ENCODE assay signal across 8 mouse cellular contexts in the genomic region with DNA sequence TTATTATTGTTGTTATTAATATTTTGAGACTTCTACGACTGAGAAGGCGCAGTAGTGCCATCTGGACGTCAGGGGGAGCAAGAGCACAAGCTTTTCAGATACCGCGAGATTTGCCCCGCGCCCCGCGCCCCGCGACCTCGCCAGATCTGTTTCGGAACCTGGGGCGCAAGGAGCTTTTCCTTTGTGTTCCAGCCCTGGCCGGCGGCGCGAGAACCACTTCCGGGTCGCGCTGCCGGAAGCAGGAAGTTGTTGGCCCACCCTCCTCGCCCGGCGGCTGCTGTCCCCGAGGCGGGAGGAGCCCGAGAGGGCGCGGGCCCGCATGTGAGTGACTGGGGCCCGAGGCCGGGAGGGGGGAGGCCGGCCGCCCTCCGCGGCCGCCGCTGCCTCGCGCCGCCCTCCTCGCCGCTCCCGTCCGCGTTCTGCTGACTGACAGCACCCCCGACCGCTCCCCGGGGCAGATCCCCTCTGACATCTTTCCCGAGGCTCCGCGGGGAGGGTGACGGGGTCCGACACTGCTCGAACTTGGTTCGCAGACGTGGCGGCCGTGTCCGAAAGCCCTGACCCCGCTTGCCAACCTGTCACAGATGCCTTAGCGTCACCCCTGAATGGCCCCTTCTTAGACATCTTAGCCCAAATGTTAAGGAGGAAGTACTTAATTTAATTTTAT. TPM values are rescaled to one million over a fixed set of nuclear protein-coding genes. Genes with fewer than 3 reads are reported as not detected.
DNase-seq lines count a peak whose midpoint lies in the region; ATAC-seq and TF ChIP-seq lines count a peak whose summit lies in the region.

A gene (plus strand): TSS at position 107 of the 667 bp plus-strand sequence.

- H3K9me3 ChIP-seq in CH12.LX (replicated peaks; ENCODE audit: low read length): no peaks in the 10 kb centered on the region
- no peaks in the 10 kb centered on the region for H3K9me3 ChIP-seq in forebrain, embryonic 12.5 days
- H3K9me3 ChIP-seq in heart, postnatal 0 days (replicated peaks; ENCODE audit: control insufficient read depth, low read length): no peaks in the 10 kb centered on the region
- no peaks in the 10 kb centered on the region for H3K9me3 ChIP-seq in liver, embryonic 16.5 days (replicated peaks; ENCODE audit: control insufficient read depth, low read length)
- no peaks in the 10 kb centered on the region for H3K9me3 ChIP-seq in neural tube, embryonic 13.5 days

- TF ChIP-seq EP300 in CH12.LX (IDR thresholded peaks at IDR 0.05; ENCODE audit: low read length): no peak
- TF ChIP-seq EP300 in heart, postnatal 0 days (IDR thresholded peaks at IDR 0.05; ENCODE audit: low read depth): peak; percentile 93

- H3K79me2 ChIP-seq in CH12.LX (replicated peaks; ENCODE audit: control insufficient read depth, extremely low read depth, insufficient read depth, poor library complexity, severe bottlenecking): peaks cover 19% of the 10 kb centered on the region

- peak within 1 kb of the TSS; percentile 67 for H3K27ac ChIP-seq in CH12.LX (ENCODE audit: insufficient read depth, low read depth)
- H3K27ac ChIP-seq in forebrain, embryonic 12.5 days: peak within 1 kb of the TSS; percentile 82
- peak within 1 kb of the TSS; percentile 97 for H3K27ac ChIP-seq in heart, postnatal 0 days (ENCODE audit: low read depth)
- H3K27ac ChIP-seq in liver, embryonic 16.5 days (ENCODE audit: low read length): peak within 1 kb of the TSS; percentile 93
- H3K27ac ChIP-seq in neural tube, embryonic 13.5 days (replicated peaks): peak within 1 kb of the TSS; percentile 92
- H3K27ac ChIP-seq in testis, adult 2 months (ENCODE audit: control insufficient read depth, insufficient read depth, low read depth, low read length): peak within 1 kb of the TSS; percentile 82

- peak; percentile 95 for DNase-seq in CH12.LX (ENCODE audit: extremely low read depth)
- DNase-seq in c-Kit-positive CD71-positive TER-119-negative erythroid progenitor cells, embryonic 14.5 days (ENCODE audit: low read depth): peak; percentile 94
- DNase-seq in heart, postnatal 0 days (ENCODE audit: low spot score): peak; percentile 97
- DNase-seq in kidney, postnatal 4 days: peak; percentile 96 to 98

- H3K4me2 ChIP-seq in CH12.LX (ENCODE audit: insufficient read depth, low read depth, poor library complexity, severe bottlenecking): peak within 1 kb of the TSS; percentile 98
- peak within 1 kb of the TSS; percentile 72 for H3K4me2 ChIP-seq in forebrain, embryonic 12.5 days
- H3K4me2 ChIP-seq in heart, postnatal 0 days (ENCODE audit: low read depth, low read length): peak within 1 kb of the TSS; percentile 80
- peak within 1 kb of the TSS; percentile 82 for H3K4me2 ChIP-seq in liver, embryonic 16.5 days (ENCODE audit: low read depth, low read length)
- H3K4me2 ChIP-seq in neural tube, embryonic 13.5 days: peak within 1 kb of the TSS; percentile 63

- TF ChIP-seq RAD21 in CH12.LX (IDR thresholded peaks at IDR 0.05; ENCODE audit: low read depth, low read length): peak; percentile 44

- H3K4me3 ChIP-seq in CH12.LX (replicated peaks in 1 of 3; ENCODE audit: low read depth in 2 of 3, low read length in 2 of 3, poor library complexity in 1 of 3): peak within 1 kb of the TSS; percentile 79 to 97 (median 86)
- peak within 1 kb of the TSS; percentile 92 for H3K4me3 ChIP-seq in forebrain, embryonic 12.5 days (replicated peaks)
- H3K4me3 ChIP-seq in heart, postnatal 0 days (ENCODE audit: low read depth, low read length): peak within 1 kb of the TSS; percentile 94
- H3K4me3 ChIP-seq in liver, embryonic 16.5 days (ENCODE audit: low read depth, low read length): peak within 1 kb of the TSS; percentile 78
- H3K4me3 ChIP-seq in neural tube, embryonic 13.5 days: peak within 1 kb of the TSS; percentile 81
- H3K4me3 ChIP-seq in testis, adult 2 months (ENCODE audit: control insufficient read depth, low read depth, low read length): peak within 1 kb of the TSS; percentile 96

- peaks cover 0 to 3% of the 10 kb centered on the region in 2 experiments for H3K36me3 ChIP-seq in CH12.LX (replicated peaks in 1 of 2; ENCODE audit: control insufficient read depth in 1 of 2, insufficient read depth in 1 of 2, low read length in 1 of 2)
- H3K36me3 ChIP-seq in forebrain, embryonic 12.5 days (replicated peaks): no peaks in the 10 kb centered on the region
- no peaks in the 10 kb centered on the region for H3K36me3 ChIP-seq in heart, postnatal 0 days (replicated peaks; ENCODE audit: control insufficient read depth, insufficient read depth, low read length)
- no peaks in the 10 kb centered on the region for H3K36me3 ChIP-seq in liver, embryonic 16.5 days (ENCODE audit: control insufficient read depth, insufficient read depth)
- no peaks in the 10 kb centered on the region for H3K36me3 ChIP-seq in neural tube, embryonic 13.5 days
- H3K36me3 ChIP-seq in testis, adult 2 months (ENCODE audit: control insufficient read depth, insufficient read depth, low read length): no peaks in the 10 kb centered on the region

- ATAC-seq in forebrain, embryonic 12.5 days (ENCODE audit: low FRiP score): peak; percentile 93
- ATAC-seq in heart, postnatal 0 days (ENCODE audit: insufficient read depth, low read depth): peak; percentile 92
- ATAC-seq in liver, embryonic 16.5 days (ENCODE audit: low read depth): peak; percentile 89
- peak; percentile 87 for ATAC-seq in neural tube, embryonic 13.5 days (ENCODE audit: low read depth)

- peak within 1 kb of the TSS; percentile 89 for H3K9ac ChIP-seq in CH12.LX (ENCODE audit: insufficient read depth, low read depth)
- H3K9ac ChIP-seq in forebrain, embryonic 12.5 days: peak within 1 kb of the TSS; percentile 88
- H3K9ac ChIP-seq in heart, postnatal 0 days (replicated peaks; ENCODE audit: low read depth, low read length): peak within 1 kb of the TSS; percentile 94
- peak within 1 kb of the TSS; percentile 93 for H3K9ac ChIP-seq in liver, embryonic 16.5 days (ENCODE audit: low read depth, low read length)
- H3K9ac ChIP-seq in neural tube, embryonic 13.5 days: peak within 1 kb of the TSS; percentile 94

- H3K27me3 ChIP-seq in CH12.LX (replicated peaks): no peaks in the 10 kb centered on the region
- no peaks in the 10 kb centered on the region for H3K27me3 ChIP-seq in forebrain, embryonic 12.5 days
- H3K27me3 ChIP-seq in heart, postnatal 0 days (ENCODE audit: control insufficient read depth, insufficient read depth, low read length): no peaks in the 10 kb centered on the region
- no peaks in the 10 kb centered on the region for H3K27me3 ChIP-seq in liver, embryonic 16.5 days (ENCODE audit: control insufficient read depth, insufficient read depth, low read depth, low read length)
- H3K27me3 ChIP-seq in neural tube, embryonic 13.5 days: no peaks in the 10 kb centered on the region
- H3K27me3 ChIP-seq in testis, adult 2 months (ENCODE audit: control insufficient read depth, insufficient read depth, low read length): no peaks in the 10 kb centered on the region

- WGBS in forebrain, embryonic 12.5 days: under 1% methylated on average over 52 of the region's 63 CpGs
- WGBS in heart, postnatal 0 days: under 1% methylated on average over 51 of the region's 63 CpGs
- under 1% methylated on average over 62 of the region's 63 CpGs for WGBS in liver, embryonic 16.5 days (ENCODE audit: insufficient replicate concordance)
- under 1% methylated on average over 60 of the region's 63 CpGs for WGBS in neural tube, embryonic 13.5 days

- in situ Hi-C loops in CH12.LX (cut with MboI; ENCODE audit: low pct_ligation_motif_present, low pct_unique_long_range_greater_than_20kb, low sequenced_read_pairs): no loop called here

- peak; percentile 79 for TF ChIP-seq POLR2A in CH12.LX (IDR thresholded peaks at IDR 0.05; ENCODE audit: low read depth, low read length)
- TF ChIP-seq POLR2A in testis, adult 2 months (IDR thresholded peaks at IDR 0.05; ENCODE audit: control insufficient read depth, low read depth, low read length): peak; percentile 66

- TF ChIP-seq CTCF in CH12.LX (conservative IDR thresholded peaks at IDR 0.05 in 1 of 2, IDR thresholded peaks at IDR 0.05 in 1 of 2; ENCODE audit: low read depth in 2 of 2, low read length in 2 of 2): peak in 1 of 2 experiments; percentile 74; a peak in 3 of 4 replicates
- peak; percentile 66 for TF ChIP-seq CTCF in heart, postnatal 0 days (IDR thresholded peaks at IDR 0.05; ENCODE audit: low read depth)
- TF ChIP-seq CTCF in testis, adult 2 months (IDR thresholded peaks at IDR 0.05; ENCODE audit: control insufficient read depth, insufficient read depth, insufficient replicate concordance, low read depth, low read length): peak; percentile 48; the same call in 1 of the 2 replicates

- dilution Hi-C loops in CH12.LX (cut with MboI; ENCODE audit: extremely low pct_ligation_motif_present, extremely low pct_unique_long_range_greater_than_20kb, low sequenced_read_pairs): no loop called here

- peaks cover 3 to 27% of the 10 kb centered on the region in 2 experiments; a peak in 2 of 4 replicates for H3K4me1 ChIP-seq in CH12.LX (ENCODE audit: control insufficient read depth in 1 of 2, insufficient read depth in 2 of 2)
- H3K4me1 ChIP-seq in forebrain, embryonic 12.5 days: peaks cover 26% of the 10 kb centered on the region
- peaks cover 12% of the 10 kb centered on the region; the same call in 1 of the 2 replicates for H3K4me1 ChIP-seq in heart, postnatal 0 days (ENCODE audit: control insufficient read depth, insufficient read depth)
- peaks cover 35% of the 10 kb centered on the region for H3K4me1 ChIP-seq in liver, embryonic 16.5 days (ENCODE audit: control insufficient read depth, low read depth, low read length)
- H3K4me1 ChIP-seq in neural tube, embryonic 13.5 days (replicated peaks): peaks cover 30% of the 10 kb centered on the region
- peaks cover 7% of the 10 kb centered on the region for H3K4me1 ChIP-seq in testis, adult 2 months (ENCODE audit: control insufficient read depth, insufficient read depth, low read length)

TF ChIP-seq in CH12.LX, 34 proteins besides CTCF, POLR2A, EP300 and RAD21 (continues in another document):
- TF ChIP-seq NELFE (IDR thresholded peaks at IDR 0.05; ENCODE audit: low read depth, low read length) (peak; percentile 79), RCOR1 (conservative IDR thresholded peaks at IDR 0.05; ENCODE audit: low read depth, low read length) (no peak), ELF1 (IDR thresholded peaks at IDR 0.05; ENCODE audit: low read depth, low read length) (peak; percentile 100), MAZ (IDR thresholded peaks at IDR 0.05; ENCODE audit: low read depth, low read length) (peak; percentile 70), IRF4 (IDR thresholded peaks at IDR 0.05; ENCODE audit: low read depth, low read length) (peak; percentile 77)

RNA-seq across cellular contexts. Expression of the gene that starts here (rescaled TPM):
- 69.1 and 75.1 TPM in 2 replicates for total RNA-seq in CH12.LX (2012; rRNA removed)
- 86.1 and 89.1 TPM in 2 replicates for total RNA-seq in CH12.LX (2014; rRNA removed)
- polyA plus RNA-seq in CH12.LX (2012; ENCODE audit: insufficient read length, low read depth): 60.4 and 67.9 TPM in 2 replicates
- polyA plus RNA-seq in forebrain, embryonic 12.5 days (2016; fragmentation: Nextera tagmentation; extraction: Ambion mirVana): 65.0 and 65.2 TPM in 2 replicates
- total RNA-seq in heart, postnatal 0 days (2014; rRNA removed; ENCODE audit: low replicate concordance): 208 and 234 TPM in 2 replicates
- 140 and 155 TPM in 2 replicates for polyA plus RNA-seq in heart, postnatal 0 days (2015; fragmentation: Nextera tagmentation; extraction: Ambion mirVana)
- 82.1 and 90.5 TPM in 2 replicates for polyA plus RNA-seq in liver, embryonic 16.5 days (2015; fragmentation: Nextera tagmentation; extraction: Ambion mirVana)
- 98.2 and 125 TPM in 2 replicates for polyA plus RNA-seq in neural tube, embryonic 13.5 days (2015; fragmentation: Nextera tagmentation; extraction: Ambion mirVana)
- polyA plus RNA-seq in testis, adult 2 months (2012; rRNA removed): 42.0 and 42.5 TPM in 2 replicates

Comparison
In these comparisons a context has a peak if more than half of its experiments do, and no peak if none do; other contexts are left out.
1. Peak in every context shown above with its lines: DNase-seq, ATAC-seq, H3K4me3 ChIP-seq and H3K27ac ChIP-seq.